Mouse (Mus musculus) ES-Bruce4 (cell line): ENCODE measurements around the gene Gm28048. TPM values are rescaled to one million over a fixed set of nuclear protein-coding genes. Genes with fewer than 3 reads are reported as not detected.
A peak's percentile ranks its signal among the peaks of the same experiment; 100 is the strongest.

Source experiments
- H3K27ac ChIP-seq: 2 replicates; pipeline ENCODE4 v1.5.1; 2012; ENCODE audit warnings: low read length, inconsistent platforms; ENCODE audit not compliant: insufficient read depth
- H3K27me3 ChIP-seq: 2 replicates; pipeline ENCODE4 v1.6.1; 2012; ENCODE audit warnings: mild to moderate bottlenecking, low read length, inconsistent platforms; ENCODE audit not compliant: control insufficient read depth, poor library complexity, insufficient read depth, severe bottlenecking
- H3K36me3 ChIP-seq: 2 replicates; pipeline ENCODE4 v1.6.1; 2012; ENCODE audit warnings: inconsistent platforms, mild to moderate bottlenecking, low read length, moderate library complexity; ENCODE audit not compliant: control insufficient read depth, poor library complexity, insufficient read depth, severe bottlenecking
- H3K4me1 ChIP-seq: one replicate; pipeline ENCODE4 v1.8.1; 2011; ENCODE audit warnings: low read length; ENCODE audit not compliant: control insufficient read depth, insufficient read depth
- H3K4me3 ChIP-seq: 2 replicates; pipeline ENCODE4 v1.5.1; 2011; ENCODE audit warnings: low read depth, mild to moderate bottlenecking, low read length
- H3K9ac ChIP-seq: 2 replicates; pipeline ENCODE4 v1.6.1; 2012; ENCODE audit warnings: low read depth, mild to moderate bottlenecking, inconsistent platforms; ENCODE audit not compliant: poor library complexity, severe bottlenecking
- H3K9me3 ChIP-seq: replicated peaks from 2 replicates; pipeline ENCODE4 v1.6.1; 2012; ENCODE audit warnings: mild to moderate bottlenecking, low read length, inconsistent platforms; ENCODE audit not compliant: control insufficient read depth, poor library complexity, insufficient read depth, severe bottlenecking
- CTCF ChIP-seq: IDR thresholded peaks from one replicate; pipeline ENCODE4 v1.8.1; 2011; ENCODE audit warnings: low read depth, low read length
- EP300 ChIP-seq: IDR thresholded peaks from 2 replicates; pipeline ENCODE4 v1.6.1; 2011; ENCODE audit warnings: low read depth, low read length; ENCODE audit not compliant: insufficient read depth
- POLR2A ChIP-seq: IDR thresholded peaks from one replicate; pipeline ENCODE4 v1.8.1; 2011; ENCODE audit warnings: low read length; ENCODE audit not compliant: insufficient read depth
- polyA plus RNA-seq: library from polyadenylated mRNA; stranded (reverse); fragments of >200 nt; gene quantifications from 2 replicates; pipeline ENCODE4 v1.2.4, GENCODE M21; 2011; ENCODE audit warnings: low read depth; ENCODE audit not compliant: missing spikeins, insufficient read depth, insufficient read length

The Gm28048 gene
- polyA plus RNA-seq, 1 experiment, result 33.6 TPM

DNA sequence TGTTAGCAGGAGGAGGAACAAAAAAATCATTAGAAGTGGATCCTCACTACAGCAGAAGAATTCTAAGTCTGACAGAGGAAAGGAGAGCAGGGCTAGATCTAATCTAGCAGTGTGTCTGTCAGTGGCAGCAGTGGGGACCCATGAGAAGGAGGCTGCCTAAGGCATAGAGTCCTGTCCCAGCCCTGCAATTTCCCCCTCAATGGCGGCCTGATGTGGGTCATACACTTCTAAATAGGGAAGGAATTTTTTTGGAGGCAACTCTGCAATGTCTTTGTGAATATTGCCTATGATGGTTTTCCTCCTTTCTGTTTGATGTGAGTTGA is 188.0 kb downstream of the Gm28048 start:
- TF ChIP-seq CTCF (no peak), POLR2A (no peak), EP300 (no peak)
- no peaks in the 10 kb centered on the region for H3K36me3 ChIP-seq
- H3K4me1 ChIP-seq, result peaks cover 5% of the 10 kb centered on the region
- H3K4me3 ChIP-seq, result no peak overlapping the region
- peaks cover 5% of the 10 kb centered on the region; the same call in 1 of the 2 replicates for H3K9me3 ChIP-seq
- no peaks in the 10 kb centered on the region for H3K27me3 ChIP-seq
- H3K9ac ChIP-seq, result no peak overlapping the region
- no peak overlapping the region for H3K27ac ChIP-seq

DNA sequence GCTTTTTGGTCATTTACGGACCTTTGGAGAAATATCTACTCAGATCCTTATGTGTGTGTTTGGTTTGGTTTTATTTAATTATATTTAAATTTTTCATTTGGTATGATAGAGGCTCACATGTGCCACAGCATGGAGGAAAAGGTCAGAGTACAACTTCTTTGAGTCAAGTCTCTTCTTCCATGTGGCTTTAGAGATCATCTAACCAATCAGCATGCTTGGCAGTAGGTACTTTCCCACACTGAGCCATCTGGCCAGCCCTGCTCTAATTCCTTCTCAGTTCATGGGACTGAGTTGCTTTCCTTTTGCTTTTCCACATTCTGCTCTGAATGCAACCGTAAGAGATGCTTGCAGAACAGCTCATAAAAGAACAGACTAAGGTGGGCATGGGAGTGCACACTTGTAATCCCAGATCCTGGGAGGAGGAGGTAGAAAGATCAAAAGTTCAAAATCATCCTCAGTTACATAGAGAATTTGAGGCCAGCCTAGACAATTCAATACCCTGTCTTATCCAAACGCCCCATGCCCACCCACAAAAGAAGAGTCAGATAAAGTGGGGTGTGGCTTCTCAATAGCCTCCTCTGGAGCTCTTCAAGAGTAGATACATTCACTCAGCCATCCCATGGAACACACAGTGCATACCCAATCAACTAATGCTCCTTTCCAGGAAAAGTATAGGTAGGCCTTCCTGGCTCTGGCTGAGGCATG is 188.6 kb downstream of the Gm28048 start:
- Histone ChIP-seq H3K36me3 (no peaks in the 10 kb centered on the region), H3K27ac (no peak overlapping the region; the same call in 1 of the 2 replicates), H3K4me3 (no peak overlapping the region), H3K9ac (no peak overlapping the region), H3K4me1 (peaks cover 5% of the 10 kb centered on the region), H3K27me3 (no peaks in the 10 kb centered on the region), H3K9me3 (peaks cover 7% of the 10 kb centered on the region; the same call in 1 of the 2 replicates)
- no peak for TF ChIP-seq EP300
- TF ChIP-seq POLR2A, result no peak

DNA sequence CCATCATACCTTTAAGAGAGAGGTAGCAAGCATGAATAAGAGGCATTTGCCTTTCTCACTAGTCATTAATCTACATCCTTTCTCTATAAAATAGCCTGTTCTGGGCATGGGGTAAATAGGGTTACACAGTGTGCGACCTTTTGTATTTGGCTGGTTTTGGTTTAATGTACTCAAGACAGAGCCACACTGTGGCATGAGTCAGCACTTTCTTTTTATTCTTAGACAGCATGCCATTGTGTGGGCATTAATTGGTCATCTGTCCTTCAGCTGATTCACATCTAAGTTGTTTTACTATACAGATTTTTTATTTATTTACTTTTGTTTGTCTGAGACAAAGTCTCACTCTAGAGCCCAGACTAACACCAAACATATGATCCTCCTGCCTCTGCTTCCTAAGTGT is 189.7 kb downstream of the Gm28048 start:
- Histone ChIP-seq H3K9ac (no peak overlapping the region), H3K4me1 (peaks cover 5% of the 10 kb centered on the region), H3K9me3 (peaks cover 12% of the 10 kb centered on the region), H3K27ac (peak overlapping the region; percentile 80), H3K4me3 (no peak overlapping the region), H3K36me3 (no peaks in the 10 kb centered on the region), H3K27me3 (no peaks in the 10 kb centered on the region)
- TF ChIP-seq CTCF (no peak), EP300 (no peak), POLR2A (no peak)

DNA sequence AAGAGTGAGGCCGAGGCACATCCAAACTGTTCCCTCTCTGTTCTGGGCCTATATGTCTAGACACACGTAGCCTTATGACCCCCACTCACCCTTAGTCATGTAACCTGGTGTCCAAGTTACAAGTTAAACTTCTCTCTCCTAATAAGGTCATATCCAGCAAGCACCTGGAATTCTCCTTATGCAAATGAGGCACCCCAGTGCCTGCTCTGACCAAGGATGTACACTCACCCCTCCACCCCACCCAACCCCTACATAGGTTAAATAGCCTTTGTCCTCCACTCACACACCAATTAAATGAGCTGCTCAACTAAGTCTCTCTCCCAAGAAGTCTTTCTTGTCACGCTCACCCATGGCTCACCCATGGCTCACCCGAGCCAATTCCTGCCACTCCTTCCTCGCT is 190.2 kb downstream of the Gm28048 start:
- Histone ChIP-seq H3K36me3 (no peaks in the 10 kb centered on the region), H3K9ac (no peak overlapping the region), H3K27me3 (no peaks in the 10 kb centered on the region), H3K4me3 (no peak overlapping the region), H3K9me3 (peaks cover 12% of the 10 kb centered on the region), H3K27ac (peak overlapping the region; percentile 80), H3K4me1 (peaks cover 5% of the 10 kb centered on the region)
- TF ChIP-seq EP300 (no peak), POLR2A (no peak), CTCF (no peak)

DNA sequence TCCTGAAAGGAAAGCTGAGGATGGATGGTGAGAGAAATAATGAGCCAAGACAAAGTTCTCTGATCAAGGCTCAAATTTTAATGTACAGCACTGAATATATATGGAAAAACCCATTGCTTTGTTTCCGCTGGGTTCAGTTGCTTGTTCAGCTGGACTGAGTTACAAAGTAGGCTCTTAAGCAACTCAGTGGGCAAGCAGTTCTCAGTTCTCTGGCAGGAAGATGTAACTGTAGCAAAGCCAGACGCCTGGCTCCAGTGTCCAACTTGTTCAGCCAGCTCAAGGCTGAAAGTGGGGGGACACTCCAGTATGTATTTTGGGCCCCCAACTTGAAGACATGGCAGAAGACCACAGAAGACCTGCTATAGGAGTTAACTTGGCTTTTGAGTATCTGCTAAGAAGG is 194.1 kb downstream of the Gm28048 start:
- Histone ChIP-seq H3K9me3 (peaks cover 12% of the 10 kb centered on the region), H3K27ac (no peak overlapping the region), H3K4me3 (no peak overlapping the region), H3K4me1 (peaks cover 5% of the 10 kb centered on the region), H3K36me3 (no peaks in the 10 kb centered on the region), H3K9ac (no peak overlapping the region), H3K27me3 (no peaks in the 10 kb centered on the region)
- TF ChIP-seq CTCF, result no peak
- no peak for TF ChIP-seq POLR2A
- no peak for TF ChIP-seq EP300

Other genes starting within 250 kb of the Gm28048 start
- 3.5 and 16.7 TPM in 2 replicates for gene B3gnt2, start 121.1 kb downstream of the Gm28048 start, polyA plus RNA-seq
- gene Zrsr1, start 10.1 kb downstream of the Gm28048 start, polyA plus RNA-seq, result 19.6 and 21.1 TPM in 2 replicates
- gene Commd1, start 292 bp upstream of the Gm28048 start, polyA plus RNA-seq, result 104 and 120 TPM in 2 replicates
- gene Cct4, start 8.4 kb upstream of the Gm28048 start, polyA plus RNA-seq, result 618 and 646 TPM in 2 replicates
- 2.1 and 3.2 TPM in 2 replicates for gene Fam161a, start 25.4 kb upstream of the Gm28048 start, polyA plus RNA-seq